Mouse (Mus musculus) liver, embryonic 14.5 days (tissue): ENCODE measurements around the gene Zcchc3.

Experiments
- CTCF ChIP-seq: IDR thresholded peaks from 2 replicates; pipeline ENCODE4 v1.5.1; 2016; ENCODE audit warnings: antibody characterized with exemption, low read depth, control low read depth
- EP300 ChIP-seq: IDR thresholded peaks from 2 replicates; pipeline ENCODE4 v1.6.1; 2016; ENCODE audit warnings: antibody characterized with exemption, low read depth

DNA sequence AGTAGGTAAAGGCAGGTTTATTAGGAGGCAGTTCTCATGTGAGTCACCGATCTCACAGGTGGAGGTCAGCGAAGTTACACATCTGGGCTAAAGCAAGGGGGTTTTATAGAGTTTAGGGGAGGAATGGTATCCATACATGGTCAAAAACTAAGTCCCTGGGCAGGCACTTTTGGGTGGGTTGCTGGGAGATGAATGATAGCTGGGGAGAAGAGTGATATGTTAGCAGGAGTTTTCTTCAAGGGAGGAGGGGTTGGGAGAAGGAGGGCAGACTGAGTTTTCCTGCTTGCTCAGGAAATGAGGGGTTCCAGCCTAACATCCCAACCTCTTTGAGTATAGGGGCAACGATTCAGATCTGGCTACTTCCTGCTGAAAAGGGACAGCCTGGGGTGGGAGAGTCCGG, 460 bp upstream of the Zcchc3 start, which contains the start of gene 6820408C15Rik:
- TF ChIP-seq CTCF = no peak
- TF ChIP-seq EP300 = no peak
